Mouse (Mus musculus): Measurements from ENCODE around the gene Qrfp.

The Qrfp gene

GRCm38 (mm10) chr2:31776479-31776878 lies 33.9 kb downstream of the Qrfp start:
- intact Hi-C loops (cut with DNase I) = no loop called here

- intact Hi-C loops (cut with DNase I) = no loop called here
Observed at GRCm38 (mm10) chr2:31770781-31771441, 39.5 kb downstream of the Qrfp start.

GRCm38 (mm10) chr2:31769631-31770111 lies 40.7 kb downstream of the Qrfp start:
- intact Hi-C loops (cut with DNase I) = no loop called here

- intact Hi-C loops (cut with DNase I) = no loop called here
Observed at GRCm38 (mm10) chr2:31769115-31769514, 41.3 kb downstream of the Qrfp start.

GRCm38 (mm10) chr2:31767815-31768214 lies 42.6 kb downstream of the Qrfp start:
- intact Hi-C loops (cut with DNase I) = no loop called here

GRCm38 (mm10) chr2:31767104-31767503 lies 43.3 kb downstream of the Qrfp start:
- intact Hi-C loops (cut with DNase I) = no loop called here

GRCm38 (mm10) chr2:31763271-31763670 lies 47.1 kb downstream of the Qrfp start:
- intact Hi-C loops (cut with DNase I) = no loop called here

GRCm38 (mm10) chr2:31762853-31763252 lies 47.5 kb downstream of the Qrfp start:
- intact Hi-C loops (cut with DNase I) = no loop called here

- intact Hi-C loops (cut with DNase I) = no loop called here
Observed at GRCm38 (mm10) chr2:31762155-31762554, 48.2 kb downstream of the Qrfp start.

GRCm38 (mm10) chr2:31761585-31761984 lies 48.8 kb downstream of the Qrfp start:
- intact Hi-C loops (cut with DNase I) = no loop called here

- intact Hi-C loops (cut with DNase I) = no loop called here
Observed at GRCm38 (mm10) chr2:31761115-31761531, 49.3 kb downstream of the Qrfp start.

GRCm38 (mm10) chr2:31760486-31760885 lies 49.9 kb downstream of the Qrfp start:
- intact Hi-C loops (cut with DNase I) = no loop called here

GRCm38 (mm10) chr2:31759751-31760460 lies 50.5 kb downstream of the Qrfp start:
- intact Hi-C loops (cut with DNase I) = no loop called here

- intact Hi-C loops (cut with DNase I) = no loop called here
Observed at GRCm38 (mm10) chr2:31758966-31759365, 51.4 kb downstream of the Qrfp start.

GRCm38 (mm10) chr2:31757472-31757871 lies 52.9 kb downstream of the Qrfp start:
- intact Hi-C loops (cut with DNase I) = no loop called here
